Mouse (Mus musculus) E14TG2a.4 (cell line): ENCODE measurements at regions not wholly inside any gene's neighbourhood (a gene's known extent, or its start where the extent isn't known, plus 50 kb on each side); places are given as distances from the start of the nearest gene placed in this dataset.

Experiments used
- H3K27me3 ChIP-seq: 2 replicates; pipeline ENCODE4 v1.6.1; 2014; ENCODE audit warnings: low read length, control low read depth; ENCODE audit not compliant: insufficient read depth
- H3K36me3 ChIP-seq: 2 replicates; pipeline ENCODE4 v1.6.1; 2014; ENCODE audit warnings: low read length, control low read depth; ENCODE audit not compliant: insufficient read depth
- H3K4me1 ChIP-seq: replicated peaks from 2 replicates; pipeline ENCODE4 v1.6.1; 2014; ENCODE audit warnings: low read depth, low read length, control low read depth
- H3K4me3 ChIP-seq: replicated peaks from 2 replicates; pipeline ENCODE4 v1.5.1; 2014; ENCODE audit warnings: mild to moderate bottlenecking, low read length
- H3K9me3 ChIP-seq: 2 replicates; pipeline ENCODE4 v1.6.1; 2014; ENCODE audit warnings: low read length, control low read depth
- CTCF ChIP-seq: conservative IDR thresholded peaks from 2 replicates; pipeline ENCODE4 v1.5.1; 2014; ENCODE audit warnings: low read length
- NANOG ChIP-seq: IDR thresholded peaks from 2 replicates; pipeline ENCODE4 v1.6.1; 2014; ENCODE audit warnings: borderline replicate concordance, low read length, mixed read lengths
- POU5F1 ChIP-seq: IDR thresholded peaks from 2 replicates; pipeline ENCODE4 v1.6.1; 2014; ENCODE audit warnings: low read length, borderline replicate concordance

DNA sequence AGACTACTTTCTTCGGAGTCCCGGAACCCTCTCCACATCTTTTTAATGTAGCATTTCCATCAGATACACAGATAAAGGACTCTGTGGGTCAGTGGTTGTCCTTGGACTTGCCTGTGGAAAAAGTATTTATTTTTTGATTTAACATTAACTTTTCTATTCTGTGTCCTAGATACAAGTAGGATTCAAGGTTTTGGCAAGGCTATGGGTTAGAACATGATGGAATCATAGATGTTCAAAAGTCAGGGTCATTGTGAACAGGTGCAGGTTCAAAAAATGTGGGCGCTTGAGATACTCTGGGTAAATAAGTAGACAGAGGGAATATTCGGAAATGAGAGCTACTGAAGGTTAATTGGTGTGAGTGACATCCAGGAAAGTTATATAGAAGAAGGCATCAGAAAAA lies 347.7 kb downstream of the Cypt12 start:
- H3K27me3 ChIP-seq, result no peaks in the 10 kb centered on the region
- no peak overlapping the region for H3K4me3 ChIP-seq
- peaks cover 32% of the 10 kb centered on the region for H3K9me3 ChIP-seq
- no peaks in the 10 kb centered on the region for H3K4me1 ChIP-seq
- H3K36me3 ChIP-seq, result no peaks in the 10 kb centered on the region
- TF ChIP-seq CTCF, result no peak
- TF ChIP-seq POU5F1, result no peak
- no peak for TF ChIP-seq NANOG

DNA sequence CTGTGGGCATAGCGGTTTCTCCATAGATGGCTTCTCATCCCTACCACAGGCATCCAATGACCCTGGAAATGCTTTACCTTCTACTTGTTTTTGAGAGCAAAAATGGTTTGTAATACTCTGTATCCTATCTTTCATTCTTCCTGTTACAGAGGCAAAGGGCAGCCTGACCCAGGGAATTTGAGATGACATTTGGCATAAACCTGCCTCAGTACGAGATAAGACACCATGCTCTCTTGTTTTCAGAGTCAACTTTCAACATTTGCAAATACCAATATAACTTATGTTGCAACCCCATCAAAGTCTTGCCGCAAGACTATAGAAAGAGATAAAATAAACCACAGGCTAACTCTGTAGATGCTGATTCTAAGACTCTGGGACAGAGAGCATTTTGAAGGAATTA lies 350.5 kb downstream of the Cypt12 start:
- no peak for TF ChIP-seq POU5F1
- no peak for TF ChIP-seq CTCF
- TF ChIP-seq NANOG, result no peak

DNA sequence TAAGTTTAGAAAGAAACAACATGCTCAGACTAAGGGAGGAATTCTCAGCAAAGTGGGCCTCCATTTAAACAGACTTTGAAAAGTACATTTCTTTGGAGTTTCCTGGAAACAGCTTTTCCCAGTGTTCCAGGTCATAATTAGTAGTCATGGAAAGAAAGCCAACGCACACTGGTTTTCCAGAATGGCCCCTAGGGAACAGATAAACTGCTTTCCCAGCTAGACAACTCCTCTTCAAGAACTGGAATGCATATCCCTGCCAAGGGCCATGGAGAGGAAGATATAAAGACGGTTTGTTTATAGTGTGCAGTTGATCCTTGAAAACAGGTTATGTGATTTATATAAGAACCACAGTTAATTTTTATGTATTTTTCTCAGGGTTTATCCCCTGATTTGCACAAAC lies 351.3 kb downstream of the Cypt12 start:
- no peak overlapping the region for H3K4me3 ChIP-seq
- no peaks in the 10 kb centered on the region for H3K36me3 ChIP-seq
- TF ChIP-seq NANOG, result no peak
- TF ChIP-seq POU5F1, result no peak
- TF ChIP-seq CTCF, result no peak
- H3K4me1 ChIP-seq, result no peaks in the 10 kb centered on the region
- peaks cover 39% of the 10 kb centered on the region for H3K9me3 ChIP-seq
- H3K27me3 ChIP-seq, result no peaks in the 10 kb centered on the region

More for the DNA sequence above, 350.5 kb downstream of the Cypt12 start:
- H3K36me3 ChIP-seq, result no peaks in the 10 kb centered on the region
- H3K9me3 ChIP-seq, result peaks cover 40% of the 10 kb centered on the region
- no peaks in the 10 kb centered on the region for H3K4me1 ChIP-seq
- H3K4me3 ChIP-seq, result no peak overlapping the region
- no peaks in the 10 kb centered on the region for H3K27me3 ChIP-seq

DNA sequence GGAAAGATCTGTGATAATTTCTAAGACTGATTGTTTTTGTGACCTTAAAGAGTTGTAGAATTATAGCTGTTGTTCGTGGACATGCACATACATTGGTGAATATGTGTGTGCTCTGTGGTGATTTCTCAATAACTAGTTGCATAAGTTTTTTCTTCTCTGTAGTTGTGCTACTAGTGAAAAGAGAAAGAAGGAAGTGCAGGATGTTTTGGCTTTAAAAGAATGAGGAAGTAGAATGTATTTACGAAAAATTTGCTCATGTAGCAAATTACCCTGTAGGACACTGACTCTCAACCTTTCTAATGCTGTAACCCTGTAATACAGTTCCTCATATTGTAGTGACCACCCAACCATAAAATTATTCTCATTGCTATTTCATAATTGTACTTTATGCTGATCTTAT lies 371.2 kb downstream of the Cypt12 start:
- Histone ChIP-seq H3K9me3 (peaks cover 6% of the 10 kb centered on the region; the same call in 1 of the 2 replicates), H3K27me3 (no peaks in the 10 kb centered on the region), H3K4me1 (no peaks in the 10 kb centered on the region), H3K4me3 (no peak overlapping the region), H3K36me3 (no peaks in the 10 kb centered on the region)
- no peak for TF ChIP-seq CTCF
- TF ChIP-seq POU5F1, result no peak
- no peak for TF ChIP-seq NANOG

DNA sequence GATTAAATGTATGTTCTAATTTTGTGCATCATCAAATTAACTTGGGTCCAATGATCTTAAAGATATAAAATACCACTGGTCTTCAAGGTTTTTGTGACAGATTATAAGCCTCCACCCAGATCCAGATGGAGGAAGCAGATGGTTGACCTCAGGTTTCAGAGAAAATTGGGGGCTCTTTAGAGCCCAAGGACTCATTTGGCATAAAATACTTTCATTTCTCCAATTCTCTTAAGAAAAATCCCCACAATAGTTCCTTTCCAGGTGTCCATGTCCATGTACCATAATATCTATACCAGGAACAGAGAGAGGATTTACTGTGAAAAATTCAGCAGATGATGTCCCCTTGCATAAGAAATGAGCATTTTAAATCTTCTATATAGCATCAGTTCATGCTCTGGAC lies 385.0 kb downstream of the Cypt12 start:
- no peaks in the 10 kb centered on the region for H3K9me3 ChIP-seq
- H3K27me3 ChIP-seq, result no peaks in the 10 kb centered on the region
- H3K4me1 ChIP-seq, result no peaks in the 10 kb centered on the region
- TF ChIP-seq NANOG (no peak), CTCF (no peak), POU5F1 (no peak)
- H3K4me3 ChIP-seq, result no peak overlapping the region
- no peaks in the 10 kb centered on the region for H3K36me3 ChIP-seq

GRCm38 (mm10) chr3:18339189-18339588 lies 391.0 kb downstream of the Cypt12 start:
- Histone ChIP-seq H3K4me3 (no peak overlapping the region), H3K9me3 (no peaks in the 10 kb centered on the region), H3K27me3 (no peaks in the 10 kb centered on the region), H3K36me3 (no peaks in the 10 kb centered on the region), H3K4me1 (peaks cover 13% of the 10 kb centered on the region)
- no peak for TF ChIP-seq CTCF
- TF ChIP-seq NANOG, result peak; percentile 89
- no peak for TF ChIP-seq POU5F1

- H3K4me3 ChIP-seq, result no peak overlapping the region
- H3K36me3 ChIP-seq, result no peaks in the 10 kb centered on the region
- TF ChIP-seq POU5F1, result no peak
- TF ChIP-seq CTCF, result no peak
- no peaks in the 10 kb centered on the region for H3K27me3 ChIP-seq
- no peaks in the 10 kb centered on the region for H3K9me3 ChIP-seq
- H3K4me1 ChIP-seq, result peaks cover 13% of the 10 kb centered on the region
Observed at GRCm38 (mm10) chr3:18341757-18342156, 393.5 kb downstream of the Cypt12 start.

DNA sequence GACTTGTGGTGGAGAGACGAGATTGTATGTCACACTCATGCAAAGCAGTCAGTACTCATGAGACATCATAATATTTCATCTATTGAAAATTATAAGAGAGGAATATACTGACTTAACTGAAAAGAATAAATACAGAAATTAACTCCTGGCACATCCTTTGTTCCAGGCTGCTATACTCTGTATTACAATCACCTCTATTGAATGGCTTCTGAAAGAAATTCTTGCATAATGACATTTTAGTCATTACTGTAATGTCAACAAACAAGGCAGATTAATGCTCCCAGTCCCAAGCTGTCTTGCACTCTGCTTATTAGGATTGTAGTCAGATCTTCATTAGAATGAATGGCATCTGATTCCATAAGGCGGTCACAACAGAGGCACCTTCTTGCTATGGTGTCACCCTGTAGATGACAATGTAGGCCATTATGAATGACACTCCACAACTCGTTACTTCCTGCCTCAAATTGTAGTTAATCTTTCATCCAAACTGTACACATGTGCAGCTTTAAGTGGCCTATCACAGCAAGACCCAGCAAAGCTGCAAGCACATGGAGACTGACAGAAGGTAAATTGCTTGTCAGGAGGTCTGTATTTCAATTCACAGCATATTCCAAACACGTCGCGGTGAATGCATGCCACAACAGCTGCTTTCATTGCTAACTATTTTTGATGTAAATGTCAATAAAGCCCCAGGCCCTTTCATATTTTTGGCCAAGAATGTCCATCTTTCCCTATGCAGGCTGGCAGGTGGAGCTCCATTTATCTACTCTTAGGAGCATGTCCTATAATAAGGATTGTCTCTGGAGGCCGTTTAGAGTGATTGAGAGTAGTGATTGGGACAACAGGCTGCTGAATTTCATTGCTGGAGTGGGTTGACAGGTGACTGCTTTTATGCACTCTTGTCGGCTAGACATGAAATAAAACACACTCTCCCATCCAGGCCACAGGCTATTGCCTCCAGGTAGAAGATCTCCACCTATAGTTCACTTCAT lies 430.1 kb downstream of the Cypt12 start:
- no peak for TF ChIP-seq NANOG
- TF ChIP-seq CTCF, result no peak
- TF ChIP-seq POU5F1, result no peak
- H3K27me3 ChIP-seq, result no peaks in the 10 kb centered on the region
- no peaks in the 10 kb centered on the region for H3K36me3 ChIP-seq
- no peaks in the 10 kb centered on the region; the same call in 1 of the 2 replicates for H3K9me3 ChIP-seq
- H3K4me3 ChIP-seq, result no peak overlapping the region
- H3K4me1 ChIP-seq, result no peaks in the 10 kb centered on the region
